Mouse (Mus musculus) heart, postnatal 36 days (tissue): ENCODE measurements at regions not wholly inside any gene's neighbourhood (a gene's known extent, or its start where the extent isn't known, plus 50 kb on each side); places are given as distances from the start of the nearest gene placed in this dataset.

Experiments
- DNase-seq, 2 experiments: peaks; one replicate each; pipeline ENCODE4 v3.0.0; 2021 to 2022
- intact Hi-C: fragments of 180-260 bp; cut with DNase I; formaldehyde crosslinking; loops from one replicate; pipeline ENCODE4 v1.15.1; 2025

- intact Hi-C loops: no loop called here
- peak in 1 of 2 experiments; percentile 12 for DNase-seq
Observed at GRCm38 (mm10) chr15:61608301-61608731, 685.5 kb upstream of the A1bg start.

GRCm38 (mm10) chr15:61599734-61600133 lies 676.9 kb upstream of the A1bg start:
- intact Hi-C loops: no loop called here
- DNase-seq: no peak

GRCm38 (mm10) chr15:61596318-61596717 lies 673.5 kb upstream of the A1bg start:
- no peak for DNase-seq
- intact Hi-C loops: no loop called here

- no peak for DNase-seq
- intact Hi-C loops: no loop called here
Observed at GRCm38 (mm10) chr15:61588956-61589355, 666.1 kb upstream of the A1bg start.

- DNase-seq: no peak
- intact Hi-C loops: no loop called here
Observed at GRCm38 (mm10) chr15:61582335-61582734, 659.5 kb upstream of the A1bg start.

GRCm38 (mm10) chr15:61563347-61563746 lies 640.5 kb upstream of the A1bg start:
- intact Hi-C loops: no loop called here
- no peak for DNase-seq

- intact Hi-C loops: no loop called here
- DNase-seq: no peak
Observed at GRCm38 (mm10) chr15:61562252-61562651, 639.4 kb upstream of the A1bg start.

GRCm38 (mm10) chr15:61553908-61554307 lies 631.1 kb upstream of the A1bg start:
- DNase-seq: no peak
- intact Hi-C loops: no loop called here

- intact Hi-C loops: no loop called here
Observed at GRCm38 (mm10) chr15:61553081-61553680, 630.4 kb upstream of the A1bg start.

GRCm38 (mm10) chr15:61551206-61551605 lies 628.4 kb upstream of the A1bg start:
- intact Hi-C loops: no loop called here

More at GRCm38 (mm10) chr15:61553081-61553680, 630.4 kb upstream of the A1bg start:
- no peak for DNase-seq

GRCm38 (mm10) chr15:61548400-61548799 lies 625.6 kb upstream of the A1bg start:
- no peak for DNase-seq
- intact Hi-C loops: no loop called here

More at GRCm38 (mm10) chr15:61551206-61551605, 628.4 kb upstream of the A1bg start:
- no peak for DNase-seq

GRCm38 (mm10) chr15:61546608-61547007 lies 623.8 kb upstream of the A1bg start:
- intact Hi-C loops: no loop called here
- DNase-seq: no peak

GRCm38 (mm10) chr15:61544074-61544473 lies 621.3 kb upstream of the A1bg start:
- intact Hi-C loops: no loop called here
- DNase-seq: no peak

- no peak for DNase-seq
- intact Hi-C loops: no loop called here
Observed at GRCm38 (mm10) chr15:61541643-61542042, 618.8 kb upstream of the A1bg start.

GRCm38 (mm10) chr15:61540753-61541421 lies 618.1 kb upstream of the A1bg start:
- intact Hi-C loops: no loop called here
- DNase-seq: no peak

GRCm38 (mm10) chr15:61538930-61539329 lies 616.1 kb upstream of the A1bg start:
- no peak for DNase-seq
- intact Hi-C loops: no loop called here

- DNase-seq: no peak
- intact Hi-C loops: no loop called here
Observed at GRCm38 (mm10) chr15:61538169-61538755, 615.5 kb upstream of the A1bg start.

- intact Hi-C loops: no loop called here
- DNase-seq: no peak
Observed at GRCm38 (mm10) chr15:61536332-61536716, 613.5 kb upstream of the A1bg start.

GRCm38 (mm10) chr15:61535644-61536331 lies 613.0 kb upstream of the A1bg start:
- DNase-seq: no peak

GRCm38 (mm10) chr15:61535180-61535579 lies 612.4 kb upstream of the A1bg start:
- no peak for DNase-seq
- intact Hi-C loops: no loop called here

More at GRCm38 (mm10) chr15:61535644-61536331, 613.0 kb upstream of the A1bg start:
- intact Hi-C loops: no loop called here

GRCm38 (mm10) chr15:61532808-61533207 lies 610.0 kb upstream of the A1bg start:
- intact Hi-C loops: no loop called here
- DNase-seq: no peak
